Mouse (Mus musculus) testis, adult 2 months (tissue): ENCODE data around the gene Limk2. TPM values are rescaled to one million over a fixed set of nuclear protein-coding genes. Genes with fewer than 3 reads are reported as not detected.

Experiments
- H3K27ac ChIP-seq: fragments of 200-500 bp; 2 replicates; pipeline ENCODE4 v1.5.1; 2012; ENCODE audit warnings: low read depth, low read length; ENCODE audit not compliant: control insufficient read depth, insufficient read depth
- H3K27me3 ChIP-seq: fragments of 200-500 bp; 2 replicates; pipeline ENCODE4 v1.6.1; 2012; ENCODE audit warnings: mild to moderate bottlenecking, low read length, moderate library complexity; ENCODE audit not compliant: control insufficient read depth, insufficient read depth
- H3K36me3 ChIP-seq: fragments of 200-500 bp; 2 replicates; pipeline ENCODE4 v1.6.1; 2012; ENCODE audit warnings: mild to moderate bottlenecking, low read length; ENCODE audit not compliant: control insufficient read depth, insufficient read depth
- H3K4me1 ChIP-seq: fragments of 200-500 bp; 2 replicates; pipeline ENCODE4 v1.6.1; 2012; ENCODE audit warnings: low read length; ENCODE audit not compliant: control insufficient read depth, insufficient read depth
- H3K4me3 ChIP-seq: fragments of 200-500 bp; 2 replicates; pipeline ENCODE4 v1.5.1; 2012; ENCODE audit warnings: low read depth, mild to moderate bottlenecking, low read length, moderate library complexity, mixed read lengths; ENCODE audit not compliant: control insufficient read depth
- CTCF ChIP-seq: fragments of 200-500 bp; IDR thresholded peaks from 2 replicates; pipeline ENCODE4 v1.5.1; 2012; ENCODE audit warnings: low read depth, mild to moderate bottlenecking, inconsistent platforms, low read length, moderate library complexity; ENCODE audit not compliant: control insufficient read depth, insufficient read depth, insufficient replicate concordance
- POLR2A ChIP-seq: fragments of 200-500 bp; IDR thresholded peaks from 2 replicates; pipeline ENCODE4 v1.6.1; 2012; ENCODE audit warnings: low read depth, mild to moderate bottlenecking, inconsistent platforms, low read length, moderate library complexity; ENCODE audit not compliant: control insufficient read depth
- polyA plus RNA-seq: library from polyadenylated mRNA; depleted of rRNA; stranded (reverse); fragments of >200 nt; gene quantifications from 2 replicates; pipeline ENCODE4 v1.2.3, GENCODE M21; 2012

The Limk2 gene
- polyA plus RNA-seq, 1 experiment = 48.6 TPM

- no peak for TF ChIP-seq CTCF
- no peak for TF ChIP-seq POLR2A
- Histone ChIP-seq H3K36me3 (no peaks in the 10 kb centered on the region; the same call in 1 of the 2 replicates), H3K4me1 (no peaks in the 10 kb centered on the region), H3K4me3 (no peak overlapping the region), H3K27me3 (no peaks in the 10 kb centered on the region), H3K27ac (no peak overlapping the region)
Measured at GRCm38 (mm10) chr11:3344916-3345315, 64.1 kb downstream of the Limk2 start.

- Histone ChIP-seq H3K27me3 (no peaks in the 10 kb centered on the region), H3K27ac (no peak overlapping the region), H3K36me3 (no peaks in the 10 kb centered on the region; the same call in 1 of the 2 replicates), H3K4me1 (peaks cover 3% of the 10 kb centered on the region; the same call in 1 of the 2 replicates), H3K4me3 (no peak overlapping the region)
- TF ChIP-seq POLR2A = no peak
- no peak for TF ChIP-seq CTCF
Measured at GRCm38 (mm10) chr11:3341476-3341875, 67.5 kb downstream of the Limk2 start.

GRCm38 (mm10) chr11:3337961-3338360 lies 71.0 kb downstream of the Limk2 start:
- 0 out of 2 replicates have a peak overlapping the region, but pooled peaks have one; percentile 25 for H3K27ac ChIP-seq
- H3K36me3 ChIP-seq = peaks cover 6% of the 10 kb centered on the region
- H3K27me3 ChIP-seq = no peaks in the 10 kb centered on the region
- peaks cover 7% of the 10 kb centered on the region for H3K4me1 ChIP-seq
- H3K4me3 ChIP-seq = no peak overlapping the region
- TF ChIP-seq POLR2A = no peak
- TF ChIP-seq CTCF = no peak

GRCm38 (mm10) chr11:3337173-3337955 lies 71.6 kb downstream of the Limk2 start:
- Histone ChIP-seq H3K4me3 (no peak overlapping the region; the same call in 1 of the 2 replicates), H3K27ac (peak overlapping the region; percentile 49; the same call in 1 of the 2 replicates), H3K36me3 (peaks cover 6% of the 10 kb centered on the region), H3K27me3 (no peaks in the 10 kb centered on the region), H3K4me1 (peaks cover 11% of the 10 kb centered on the region)
- TF ChIP-seq CTCF (no peak), POLR2A (peak; percentile 32; the same call in 1 of the 2 replicates)

- peak overlapping the region; percentile 2; the same call in 1 of the 2 replicates for H3K4me3 ChIP-seq
- H3K36me3 ChIP-seq = peaks cover 6% of the 10 kb centered on the region
- H3K27me3 ChIP-seq = no peaks in the 10 kb centered on the region
- TF ChIP-seq CTCF = no peak
- TF ChIP-seq POLR2A = no peak
- peaks cover 11% of the 10 kb centered on the region for H3K4me1 ChIP-seq
- peak overlapping the region; percentile 52 for H3K27ac ChIP-seq
Measured at GRCm38 (mm10) chr11:3336602-3337001, 72.4 kb downstream of the Limk2 start.

- Histone ChIP-seq H3K27me3 (no peaks in the 10 kb centered on the region), H3K4me3 (peak overlapping the region; percentile 69), H3K36me3 (peaks cover 6% of the 10 kb centered on the region), H3K27ac (peak overlapping the region; percentile 41), H3K4me1 (peaks cover 14% of the 10 kb centered on the region)
- no peak for TF ChIP-seq CTCF
- TF ChIP-seq POLR2A = no peak
Measured at GRCm38 (mm10) chr11:3335651-3336216, 73.3 kb downstream of the Limk2 start.

GRCm38 (mm10) chr11:3334711-3335316 lies 74.2 kb downstream of the Limk2 start:
- H3K4me3 ChIP-seq = peak overlapping the region; percentile 69
- H3K27ac ChIP-seq = peak overlapping the region; percentile 46
- peaks cover 14% of the 10 kb centered on the region for H3K4me1 ChIP-seq
- H3K27me3 ChIP-seq = no peaks in the 10 kb centered on the region
- no peak for TF ChIP-seq CTCF
- TF ChIP-seq POLR2A = no peak
- H3K36me3 ChIP-seq = peaks cover 6% of the 10 kb centered on the region
